Mouse (Mus musculus): ENCODE data around the gene Phf21a. TPM values are rescaled to one million over a fixed set of nuclear protein-coding genes. Genes with fewer than 3 reads are reported as not detected.
"Not testable (repeated sequence)": the region's sequence is repeated elsewhere in the genome, so short reads cannot be mapped to it uniquely, and the experiment has no call there.

Gene Phf21a
- polyA plus RNA-seq, 1 experiment from 2014 or later, result 12.7 TPM

- H3K9me3 ChIP-seq (ENCODE audit: control insufficient read depth, low read length), result no peaks in the 10 kb centered on the region
- H3K27me3 ChIP-seq (replicated peaks; ENCODE audit: control insufficient read depth, insufficient read depth, low read length), result 0 out of 2 replicates have a peak, but pooled peaks cover 2% of the 10 kb centered on the region
- peak overlapping the region; percentile 30 for H3K4me2 ChIP-seq
- H3K4me3 ChIP-seq (ENCODE audit: low read depth, low read length), result no peak overlapping the region
- no peaks in the 10 kb centered on the region; the same call in 1 of the 2 replicates for H3K4me1 ChIP-seq (replicated peaks; ENCODE audit: control insufficient read depth, insufficient read depth, low read length)
- ATAC-seq (replicated peaks; ENCODE audit: low FRiP score) (no peak), DNase-seq (ENCODE audit: low spot score) (no peak)
- no peak overlapping the region for H3K9ac ChIP-seq (ENCODE audit: low read depth, low read length)
- H3K36me3 ChIP-seq (ENCODE audit: control insufficient read depth, insufficient read depth, low read length), result no peaks in the 10 kb centered on the region
- no peak overlapping the region for H3K27ac ChIP-seq (ENCODE audit: low read depth, low read length)
- 16% methylated on average over 11 of the region's 11 CpGs for WGBS
These were observed 48.2 kb downstream of the Phf21a start for GRCm38 (mm10) chr2:92141073-92141472.

GRCm38 (mm10) chr2:92143932-92144331 lies 51.0 kb downstream of the Phf21a start:
- H3K9me3 ChIP-seq (ENCODE audit: control insufficient read depth, low read length), result no peaks in the 10 kb centered on the region
- no peak overlapping the region for H3K4me3 ChIP-seq (ENCODE audit: low read depth, low read length)
- no peak overlapping the region for H3K9ac ChIP-seq (ENCODE audit: low read depth, low read length)
- no peaks in the 10 kb centered on the region for H3K36me3 ChIP-seq (ENCODE audit: control insufficient read depth, insufficient read depth, low read length)
- H3K27me3 ChIP-seq (replicated peaks; ENCODE audit: control insufficient read depth, insufficient read depth, low read length), result 0 out of 2 replicates have a peak, but pooled peaks cover 2% of the 10 kb centered on the region
- no peak overlapping the region for H3K27ac ChIP-seq (ENCODE audit: low read depth, low read length)
- no peaks in the 10 kb centered on the region; the same call in 1 of the 2 replicates for H3K4me1 ChIP-seq (replicated peaks; ENCODE audit: control insufficient read depth, insufficient read depth, low read length)
- 45% methylated on average over 5 of the region's 5 CpGs for WGBS
- H3K4me2 ChIP-seq, result no peak overlapping the region
- ATAC-seq (replicated peaks; ENCODE audit: low FRiP score) (no peak), DNase-seq (ENCODE audit: low spot score) (no peak)

GRCm38 (mm10) chr2:92147925-92148750 lies 55.2 kb downstream of the Phf21a start:
- WGBS, result 80% methylated on average over 5 of the region's 5 CpGs
- not testable (repeated sequence) for H3K4me2 ChIP-seq; H3K4me1 ChIP-seq (replicated peaks; ENCODE audit: control insufficient read depth, insufficient read depth, low read length); H3K27ac ChIP-seq (ENCODE audit: low read depth, low read length); H3K27me3 ChIP-seq (replicated peaks; ENCODE audit: control insufficient read depth, insufficient read depth, low read length); H3K4me3 ChIP-seq (ENCODE audit: low read depth, low read length); H3K36me3 ChIP-seq (ENCODE audit: control insufficient read depth, insufficient read depth, low read length); ATAC-seq (replicated peaks; ENCODE audit: low FRiP score); H3K9ac ChIP-seq (ENCODE audit: low read depth, low read length); H3K9me3 ChIP-seq (ENCODE audit: control insufficient read depth, low read length); DNase-seq (ENCODE audit: low spot score)

GRCm38 (mm10) chr2:92164291-92164690 lies 71.4 kb downstream of the Phf21a start:
- no peaks in the 10 kb centered on the region for H3K4me1 ChIP-seq (replicated peaks; ENCODE audit: control insufficient read depth, insufficient read depth, low read length)
- H3K4me3 ChIP-seq (ENCODE audit: low read depth, low read length), result no peak overlapping the region
- H3K27me3 ChIP-seq (replicated peaks; ENCODE audit: control insufficient read depth, insufficient read depth, low read length), result 0 out of 2 replicates have a peak, but pooled peaks cover 3% of the 10 kb centered on the region
- H3K9ac ChIP-seq (ENCODE audit: low read depth, low read length), result no peak overlapping the region
- H3K9me3 ChIP-seq (ENCODE audit: control insufficient read depth, low read length), result no peaks in the 10 kb centered on the region
- H3K36me3 ChIP-seq (ENCODE audit: control insufficient read depth, insufficient read depth, low read length), result no peaks in the 10 kb centered on the region
- no peak overlapping the region for H3K27ac ChIP-seq (ENCODE audit: low read depth, low read length)
- no peak overlapping the region for H3K4me2 ChIP-seq
- DNase-seq (ENCODE audit: low spot score) (no peak), ATAC-seq (replicated peaks; ENCODE audit: low FRiP score) (no peak)
- 60% methylated on average over 10 of the region's 10 CpGs for WGBS

- DNase-seq (ENCODE audit: low spot score), result no peak
- no peak overlapping the region for H3K27ac ChIP-seq (ENCODE audit: low read depth, low read length)
- H3K4me2 ChIP-seq, result no peak overlapping the region
- H3K9me3 ChIP-seq (ENCODE audit: control insufficient read depth, low read length), result no peaks in the 10 kb centered on the region
- no peak for ATAC-seq (replicated peaks; ENCODE audit: low FRiP score)
- WGBS, result 45% methylated on average over 7 of the region's 7 CpGs
- no peak overlapping the region for H3K9ac ChIP-seq (ENCODE audit: low read depth, low read length)
- H3K4me3 ChIP-seq (ENCODE audit: low read depth, low read length), result no peak overlapping the region
- no peaks in the 10 kb centered on the region; the same call in 1 of the 2 replicates for H3K4me1 ChIP-seq (replicated peaks; ENCODE audit: control insufficient read depth, insufficient read depth, low read length)
- peaks cover 3% of the 10 kb centered on the region; the same call in 1 of the 2 replicates for H3K27me3 ChIP-seq (replicated peaks; ENCODE audit: control insufficient read depth, insufficient read depth, low read length)
- H3K36me3 ChIP-seq (ENCODE audit: control insufficient read depth, insufficient read depth, low read length), result no peaks in the 10 kb centered on the region
These were observed 74.0 kb downstream of the Phf21a start for GRCm38 (mm10) chr2:92166950-92167349.

GRCm38 (mm10) chr2:92171046-92171643 lies 78.2 kb downstream of the Phf21a start:
- H3K9me3 ChIP-seq (ENCODE audit: control insufficient read depth, low read length), result no peaks in the 10 kb centered on the region
- peaks cover 6% of the 10 kb centered on the region; the same call in 1 of the 2 replicates for H3K27me3 ChIP-seq (replicated peaks; ENCODE audit: control insufficient read depth, insufficient read depth, low read length)
- DNase-seq (ENCODE audit: low spot score) (no peak), ATAC-seq (replicated peaks; ENCODE audit: low FRiP score) (no peak)
- H3K4me1 ChIP-seq (replicated peaks; ENCODE audit: control insufficient read depth, insufficient read depth, low read length), result peaks cover 7% of the 10 kb centered on the region
- no peak overlapping the region for H3K4me2 ChIP-seq
- no peaks in the 10 kb centered on the region for H3K36me3 ChIP-seq (ENCODE audit: control insufficient read depth, insufficient read depth, low read length)
- 47% methylated on average over 8 of the region's 8 CpGs for WGBS
- no peak overlapping the region for H3K4me3 ChIP-seq (ENCODE audit: low read depth, low read length)
- no peak overlapping the region for H3K27ac ChIP-seq (ENCODE audit: low read depth, low read length)
- no peak overlapping the region for H3K9ac ChIP-seq (ENCODE audit: low read depth, low read length)

- no peak overlapping the region for H3K4me3 ChIP-seq (ENCODE audit: low read depth, low read length)
- H3K4me2 ChIP-seq, result no peak overlapping the region
- no peaks in the 10 kb centered on the region for H3K36me3 ChIP-seq (ENCODE audit: control insufficient read depth, insufficient read depth, low read length)
- no peak for DNase-seq (ENCODE audit: low spot score)
- no peak overlapping the region for H3K27ac ChIP-seq (ENCODE audit: low read depth, low read length)
- H3K9me3 ChIP-seq (ENCODE audit: control insufficient read depth, low read length), result no peaks in the 10 kb centered on the region
- WGBS, result 81% methylated on average over 5 of the region's 5 CpGs
- no peak overlapping the region for H3K9ac ChIP-seq (ENCODE audit: low read depth, low read length)
- no peak for ATAC-seq (replicated peaks; ENCODE audit: low FRiP score)
- H3K4me1 ChIP-seq (replicated peaks; ENCODE audit: control insufficient read depth, insufficient read depth, low read length), result peaks cover 7% of the 10 kb centered on the region
- peaks cover 6% of the 10 kb centered on the region; the same call in 1 of the 2 replicates for H3K27me3 ChIP-seq (replicated peaks; ENCODE audit: control insufficient read depth, insufficient read depth, low read length)
These were observed 79.4 kb downstream of the Phf21a start for GRCm38 (mm10) chr2:92172300-92172699.

GRCm38 (mm10) chr2:92173186-92173585 lies 80.3 kb downstream of the Phf21a start:
- ATAC-seq (replicated peaks; ENCODE audit: low FRiP score) (no peak), DNase-seq (ENCODE audit: low spot score) (no peak)
- no peaks in the 10 kb centered on the region for H3K9me3 ChIP-seq (ENCODE audit: control insufficient read depth, low read length)
- WGBS, result 79% methylated on average over 4 of the region's 4 CpGs
- H3K4me1 ChIP-seq (replicated peaks; ENCODE audit: control insufficient read depth, insufficient read depth, low read length), result peaks cover 7% of the 10 kb centered on the region
- H3K27ac ChIP-seq (ENCODE audit: low read depth, low read length), result no peak overlapping the region
- no peak overlapping the region for H3K9ac ChIP-seq (ENCODE audit: low read depth, low read length)
- no peak overlapping the region for H3K4me2 ChIP-seq
- no peaks in the 10 kb centered on the region for H3K36me3 ChIP-seq (ENCODE audit: control insufficient read depth, insufficient read depth, low read length)
- peaks cover 6% of the 10 kb centered on the region; the same call in 1 of the 2 replicates for H3K27me3 ChIP-seq (replicated peaks; ENCODE audit: control insufficient read depth, insufficient read depth, low read length)
- no peak overlapping the region for H3K4me3 ChIP-seq (ENCODE audit: low read depth, low read length)
